Mouse (Mus musculus): ENCODE data around the gene Gpank1. TPM values are rescaled to one million over a fixed set of nuclear protein-coding genes. Genes with fewer than 3 reads are reported as not detected.
A peak's percentile ranks its signal among the peaks of the same experiment; 100 is the strongest.
"Not testable (repeated sequence)": the region's sequence is repeated elsewhere in the genome, so short reads cannot be mapped to it uniquely, and the experiment has no call there.

The Gpank1 gene
- polyA plus RNA-seq, 1 experiment, result 25.3 TPM

- WGBS, result 84% methylated on average over 6 of the region's 6 CpGs
- Histone ChIP-seq H3K27ac (ENCODE audit: insufficient read depth, low read depth, low read length) (no peak within 1 kb of the TSS), H3K27me3 (ENCODE audit: control insufficient read depth, insufficient read depth, low read length) (no peaks in the 10 kb centered on the region), H3K4me3 (ENCODE audit: low read depth, low read length) (no peak within 1 kb of the TSS), H3K4me1 (ENCODE audit: control insufficient read depth, insufficient read depth, insufficient read length, low read length) (peaks cover 8% of the 10 kb centered on the region; the same call in 1 of the 2 replicates), H3K36me3 (ENCODE audit: control insufficient read depth, insufficient read depth, low read length) (peaks cover 2% of the 10 kb centered on the region; the same call in 1 of the 2 replicates)
- TF ChIP-seq CTCF (IDR thresholded peaks at IDR 0.05; ENCODE audit: extremely low read depth, insufficient read length, insufficient replicate concordance, low read depth, low read length) (no peak), POLR2A (IDR thresholded peaks at IDR 0.05; ENCODE audit: low read depth, low read length) (no peak)
Measured at GRCm38 (mm10) chr17:35108097-35108496, 13.2 kb upstream of the Gpank1 start, which contains the start of gene Ly6g5c. TSS of gene Ly6g5c (plus strand) at chr17:35108279.

GRCm38 (mm10) chr17:35111774-35112173 is 9.5 kb upstream of the Gpank1 start:
- no peak overlapping the region for H3K27ac ChIP-seq (ENCODE audit: insufficient read depth, low read depth, low read length)
- H3K27me3 ChIP-seq (ENCODE audit: control insufficient read depth, insufficient read depth, low read length), result no peaks in the 10 kb centered on the region
- peaks cover 24% of the 10 kb centered on the region for H3K36me3 ChIP-seq (ENCODE audit: control insufficient read depth, insufficient read depth, low read length)
- H3K4me1 ChIP-seq (ENCODE audit: control insufficient read depth, insufficient read depth, insufficient read length, low read length), result no peaks in the 10 kb centered on the region
- WGBS, result 74% methylated on average over 9 of the region's 9 CpGs
- H3K4me3 ChIP-seq (ENCODE audit: low read depth, low read length), result no peak overlapping the region
- no peak for TF ChIP-seq CTCF (IDR thresholded peaks at IDR 0.05; ENCODE audit: extremely low read depth, insufficient read length, insufficient replicate concordance, low read depth, low read length)
- no peak for TF ChIP-seq POLR2A (IDR thresholded peaks at IDR 0.05; ENCODE audit: low read depth, low read length)

DNA sequence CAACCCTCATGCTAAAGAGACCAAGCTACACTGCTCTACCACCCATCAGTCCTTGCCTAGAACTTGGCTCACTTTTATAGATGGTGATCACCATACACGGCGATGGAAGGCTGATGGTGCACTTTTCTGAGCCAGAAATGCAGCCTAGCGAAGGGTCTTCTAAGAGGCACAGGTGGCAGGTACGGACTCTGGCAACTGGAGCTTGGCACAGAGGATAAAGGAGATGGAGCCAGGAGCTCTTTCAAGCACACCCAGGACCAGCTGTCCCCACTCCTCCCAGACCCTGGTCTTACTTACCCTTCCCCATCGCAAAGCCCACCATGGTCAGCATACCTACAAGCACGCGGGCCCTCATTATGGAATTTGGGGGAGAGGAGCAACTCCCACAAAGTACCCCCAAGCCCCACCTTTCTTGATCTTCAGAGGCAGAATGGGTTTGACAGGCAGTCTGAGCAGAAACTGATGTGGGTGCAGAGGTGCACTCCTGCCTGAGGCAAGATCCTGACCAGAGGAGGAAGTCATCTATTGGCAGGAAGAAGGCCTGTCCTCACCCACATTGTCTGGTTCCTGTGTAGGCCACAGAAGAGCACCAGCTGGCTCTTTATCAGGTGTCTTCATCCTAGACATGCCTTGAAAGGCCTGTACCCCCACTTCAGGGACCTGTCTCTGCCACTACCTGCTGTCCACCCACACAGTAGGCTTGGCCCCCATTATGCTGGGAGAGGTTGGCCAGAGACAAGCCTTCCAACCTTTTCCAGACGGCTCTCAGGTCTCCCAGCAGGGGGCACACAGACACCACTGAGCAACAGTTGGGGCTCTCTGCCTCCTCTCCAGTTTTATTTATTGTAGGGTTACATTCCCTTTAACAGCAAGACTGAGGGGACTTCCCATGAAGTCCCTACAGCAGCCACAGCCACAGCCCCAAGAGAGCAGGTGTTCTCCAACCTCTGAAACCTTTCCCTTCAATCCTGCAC is 5.9 kb upstream of the Gpank1 start, which contains the start of gene Ly6g5b:
Gene Ly6g5b, minus strand, starts transcription at position 383 of the 974 bp plus-strand sequence.
- WGBS, result 85% methylated on average over 8 of the region's 8 CpGs
- TF ChIP-seq POLR2A (IDR thresholded peaks at IDR 0.05; ENCODE audit: low read depth, low read length), result no peak
- TF ChIP-seq CTCF (IDR thresholded peaks at IDR 0.05; ENCODE audit: extremely low read depth, insufficient read length, insufficient replicate concordance, low read depth, low read length), result peak; percentile 42; the same call in 1 of the 2 replicates
- H3K36me3 ChIP-seq (ENCODE audit: control insufficient read depth, insufficient read depth, low read length), result peaks cover 44% of the 10 kb centered on the region
- H3K27me3 ChIP-seq (ENCODE audit: control insufficient read depth, insufficient read depth, low read length), result no peaks in the 10 kb centered on the region
- H3K4me1 ChIP-seq (ENCODE audit: control insufficient read depth, insufficient read depth, insufficient read length, low read length), result no peaks in the 10 kb centered on the region
- no peak within 1 kb of the TSS for H3K4me3 ChIP-seq (ENCODE audit: low read depth, low read length)
- H3K27ac ChIP-seq (ENCODE audit: insufficient read depth, low read depth, low read length), result no peak within 1 kb of the TSS

GRCm38 (mm10) chr17:35120745-35121142 is 511 bp upstream of the Gpank1 start:
- peaks cover 35% of the 10 kb centered on the region for H3K36me3 ChIP-seq (ENCODE audit: control insufficient read depth, insufficient read depth, low read length)
- peaks cover 9% of the 10 kb centered on the region; the same call in 1 of the 2 replicates for H3K4me1 ChIP-seq (ENCODE audit: control insufficient read depth, insufficient read depth, insufficient read length, low read length)
- peak overlapping the region; percentile 90 for H3K4me3 ChIP-seq (ENCODE audit: low read depth, low read length)
- TF ChIP-seq CTCF (IDR thresholded peaks at IDR 0.05; ENCODE audit: extremely low read depth, insufficient read length, insufficient replicate concordance, low read depth, low read length) (no peak), POLR2A (IDR thresholded peaks at IDR 0.05; ENCODE audit: low read depth, low read length) (no peak)
- peak overlapping the region; percentile 36; the same call in 1 of the 2 replicates for H3K27ac ChIP-seq (ENCODE audit: insufficient read depth, low read depth, low read length)
- no peaks in the 10 kb centered on the region for H3K27me3 ChIP-seq (ENCODE audit: control insufficient read depth, insufficient read depth, low read length)
- WGBS, result under 1% methylated on average over 33 of the region's 33 CpGs

DNA sequence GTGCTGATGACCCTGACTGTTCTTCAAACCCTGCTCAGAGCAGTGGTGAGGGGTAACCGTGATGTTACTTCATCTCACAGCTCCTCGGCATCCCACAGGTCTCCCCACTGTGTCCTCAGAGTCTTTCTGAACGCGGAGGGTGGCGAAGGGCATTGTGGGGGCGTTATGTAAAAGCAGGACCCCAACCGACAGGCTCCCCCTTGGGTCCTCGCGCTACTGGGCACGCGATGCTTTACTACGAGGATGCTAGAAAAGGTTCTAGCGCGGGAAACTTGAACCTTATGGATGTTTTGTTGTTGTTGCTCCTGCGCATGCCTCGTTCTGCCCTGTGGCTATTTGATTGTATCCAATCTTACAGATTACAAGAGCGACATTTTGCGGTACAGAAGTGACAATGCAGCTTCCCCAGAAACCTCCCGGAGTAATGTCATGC is 632 bp downstream of the Gpank1 start, which contains the start of gene Csnk2b:
Gene Csnk2b, minus strand, starts transcription at position 183 of the 433 bp plus-strand sequence.
- TF ChIP-seq CTCF (IDR thresholded peaks at IDR 0.05; ENCODE audit: extremely low read depth, insufficient read length, insufficient replicate concordance, low read depth, low read length) (no peak), POLR2A (IDR thresholded peaks at IDR 0.05; ENCODE audit: low read depth, low read length) (no peak)
- 1% methylated on average over 19 of the region's 19 CpGs for WGBS
- peaks cover 9% of the 10 kb centered on the region; the same call in 1 of the 2 replicates for H3K4me1 ChIP-seq (ENCODE audit: control insufficient read depth, insufficient read depth, insufficient read length, low read length)
- peak within 1 kb of the TSS; percentile 90 for H3K27ac ChIP-seq (ENCODE audit: insufficient read depth, low read depth, low read length)
- peaks cover 26% of the 10 kb centered on the region for H3K36me3 ChIP-seq (ENCODE audit: control insufficient read depth, insufficient read depth, low read length)
- H3K4me3 ChIP-seq (ENCODE audit: low read depth, low read length), result peak within 1 kb of the TSS; percentile 91
- no peaks in the 10 kb centered on the region for H3K27me3 ChIP-seq (ENCODE audit: control insufficient read depth, insufficient read depth, low read length)

- peaks cover 21% of the 10 kb centered on the region for H3K36me3 ChIP-seq (ENCODE audit: control insufficient read depth, insufficient read depth, low read length)
- H3K27me3 ChIP-seq (ENCODE audit: control insufficient read depth, insufficient read depth, low read length); H3K27ac ChIP-seq (ENCODE audit: insufficient read depth, low read depth, low read length); H3K4me3 ChIP-seq (ENCODE audit: low read depth, low read length): not testable (repeated sequence)
- WGBS, result 92% methylated on average over 9 of the region's 9 CpGs
- H3K4me1 ChIP-seq (ENCODE audit: control insufficient read depth, insufficient read depth, insufficient read length, low read length), result peaks cover 17% of the 10 kb centered on the region
Measured at GRCm38 (mm10) chr17:35123287-35123686, 2.0 kb downstream of the Gpank1 start.

DNA sequence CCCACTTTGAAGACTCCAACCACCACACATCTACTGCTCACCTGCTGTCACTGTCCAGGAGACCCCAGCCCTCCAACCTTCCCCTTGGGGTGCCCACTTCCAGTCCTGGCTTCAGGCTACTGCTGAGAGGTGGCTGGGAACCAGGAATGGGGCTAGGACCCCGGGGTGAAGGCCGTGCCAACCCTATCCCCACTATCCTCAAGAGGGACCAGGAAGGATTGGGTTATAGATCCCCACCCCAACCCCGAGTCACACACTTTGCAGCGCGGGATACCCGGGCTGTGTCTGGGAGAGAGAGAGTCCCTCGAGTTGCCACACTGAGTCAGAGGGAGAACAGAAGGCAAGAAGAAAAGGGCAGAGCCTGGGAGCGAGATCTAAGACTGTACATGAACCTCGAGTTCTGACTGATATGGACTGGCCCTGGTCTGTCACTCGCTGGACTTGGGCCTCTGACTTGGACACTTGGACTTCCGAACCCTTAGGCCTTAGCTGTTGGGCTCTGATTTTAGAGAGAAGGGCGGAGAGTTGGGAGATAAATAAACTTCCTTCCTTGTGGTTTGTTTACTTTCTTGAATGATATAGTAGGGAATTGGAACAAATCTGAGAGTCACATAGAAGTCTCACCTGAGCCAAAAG is 3.1 kb downstream of the Gpank1 start:
- peak overlapping the region; percentile 91 for H3K27ac ChIP-seq (ENCODE audit: insufficient read depth, low read depth, low read length)
- H3K27me3 ChIP-seq (ENCODE audit: control insufficient read depth, insufficient read depth, low read length); H3K4me3 ChIP-seq (ENCODE audit: low read depth, low read length): not testable (repeated sequence)
- 45% methylated on average over 12 of the region's 12 CpGs for WGBS
- peaks cover 17% of the 10 kb centered on the region for H3K4me1 ChIP-seq (ENCODE audit: control insufficient read depth, insufficient read depth, insufficient read length, low read length)
- peaks cover 18% of the 10 kb centered on the region for H3K36me3 ChIP-seq (ENCODE audit: control insufficient read depth, insufficient read depth, low read length)
